Mouse (Mus musculus): Measurements from ENCODE around the gene Olfr599.
"Not testable (repeated sequence)": the region's sequence is repeated elsewhere in the genome, so short reads cannot be mapped to it uniquely, and the experiment has no call there.

Olfr599 gene

GRCm38 (mm10) chr7:103335617-103336016 lies at the start of gene Olfr599:
Gene Olfr599 (plus strand): TSS chr7:103335917.
- DNase-seq: no peak

- not testable (repeated sequence) for DNase-seq
Measured at GRCm38 (mm10) chr7:103305348-103305747, 30.4 kb upstream of the Olfr599 start, which contains the start of gene Olfr596. Gene Olfr596 (plus strand): TSS chr7:103305648.

- DNase-seq: not testable (repeated sequence)
Measured at GRCm38 (mm10) chr7:103316015-103316414, 19.7 kb upstream of the Olfr599 start, which contains the start of gene Olfr597. Gene Olfr597 (plus strand): TSS chr7:103316315.

GRCm38 (mm10) chr7:103323268-103323667 lies 12.4 kb upstream of the Olfr599 start, which contains the start of gene Olfr598:
Gene Olfr598 (plus strand): TSS chr7:103323568.
- no peak for DNase-seq

DNA sequence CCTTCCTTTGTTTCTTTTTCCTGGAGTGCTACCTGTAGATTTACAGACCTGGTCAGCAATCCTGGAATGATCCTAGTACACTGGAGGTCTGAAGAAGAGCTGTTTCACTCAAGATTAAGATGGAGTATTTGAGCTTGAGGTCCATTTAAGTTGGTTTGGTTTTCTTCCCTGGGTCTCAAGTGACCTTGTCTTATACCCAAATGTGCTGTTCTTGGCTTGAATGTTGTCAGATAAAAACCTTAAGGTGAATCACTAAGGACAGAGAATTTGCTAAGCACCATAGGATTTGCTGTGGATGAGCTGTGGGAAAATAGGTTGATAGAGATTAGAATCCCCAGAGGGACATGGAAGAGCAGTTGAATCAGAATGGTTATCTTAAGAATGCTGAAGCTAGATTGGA lies 13.9 kb downstream of the Olfr599 start, which contains the start of gene Olfr600:
Gene Olfr600 (minus strand): TSS at position 101 of the 400 bp plus-strand sequence.
- no peak for DNase-seq

DNA sequence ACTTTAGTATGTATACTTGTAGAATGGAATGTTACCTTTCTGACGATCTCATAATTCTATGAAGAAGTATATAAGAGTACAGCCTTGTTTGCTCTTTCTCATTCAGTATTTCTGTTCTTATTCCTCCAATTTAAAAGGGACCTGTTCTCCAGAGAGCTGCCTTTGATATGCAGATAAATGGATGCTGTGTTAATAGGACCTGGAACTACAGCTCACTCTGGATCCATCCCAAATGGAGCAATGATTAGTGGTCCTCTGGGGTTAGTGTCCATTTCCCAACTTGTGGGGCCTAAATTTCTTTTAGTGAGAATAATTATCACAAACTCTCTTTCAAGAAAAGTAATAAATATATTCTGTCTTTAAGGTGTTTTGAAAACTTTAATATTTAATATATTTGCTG lies 26.8 kb downstream of the Olfr599 start, which contains the start of gene Olfr601:
Gene Olfr601 (minus strand): TSS at position 101 of the 400 bp plus-strand sequence.
- no peak for DNase-seq

DNA sequence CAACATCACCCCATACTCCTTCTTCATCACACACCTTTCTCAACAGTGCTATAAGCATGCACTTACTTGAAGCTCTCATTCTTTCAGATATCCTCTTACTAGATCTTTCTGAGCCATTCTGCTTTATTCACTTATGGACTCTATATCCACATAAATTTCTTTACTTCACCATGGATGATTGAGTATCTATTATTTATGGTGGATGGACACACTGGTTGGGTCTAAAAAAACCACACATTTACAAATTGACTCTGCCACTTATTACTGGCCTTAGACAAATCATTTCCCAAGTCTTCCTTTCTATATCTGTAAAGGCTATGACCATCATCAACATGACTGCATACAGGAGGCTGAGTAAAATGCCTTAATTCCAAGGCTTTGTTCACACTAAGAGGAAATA lies 50.4 kb downstream of the Olfr599 start, which contains the start of gene Olfr603:
Gene Olfr603 (minus strand): TSS at position 101 of the 400 bp plus-strand sequence.
- no peak for DNase-seq

Measured in cerebellum, adult 9-10 months (tissue).